Mouse (Mus musculus): ENCODE data around the gene Trrap. TPM values are rescaled to one million over a fixed set of nuclear protein-coding genes. Genes with fewer than 3 reads are reported as not detected.
A peak's percentile ranks its signal among the peaks of the same experiment; 100 is the strongest.

The Trrap gene
- polyA plus RNA-seq, 1 experiment from 2014 or later = 20.0 TPM

- WGBS = 61% methylated on average over 5 of the region's 5 CpGs
- ATAC-seq = no peak
- Histone ChIP-seq H3K4me3 (ENCODE audit: low read depth, low read length) (no peak overlapping the region), H3K4me2 (replicated peaks; ENCODE audit: low read depth) (no peak overlapping the region), H3K27me3 (replicated peaks; ENCODE audit: control insufficient read depth, insufficient read depth, low read length) (no peaks in the 10 kb centered on the region), H3K9me3 (ENCODE audit: control insufficient read depth) (no peaks in the 10 kb centered on the region), H3K36me3 (ENCODE audit: control insufficient read depth, insufficient read depth) (no peaks in the 10 kb centered on the region), H3K4me1 (replicated peaks; ENCODE audit: control insufficient read depth, insufficient read depth, low read length) (no peaks in the 10 kb centered on the region), H3K27ac (ENCODE audit: low read depth, low read length) (no peak overlapping the region), H3K9ac (ENCODE audit: low read depth, low read length) (no peak overlapping the region)
- TF ChIP-seq CTCF (IDR thresholded peaks at IDR 0.05; ENCODE audit: low read depth) = no peak
These were observed 39.3 kb upstream of the Trrap start for GRCm38 (mm10) chr5:144728237-144728636.

DNA sequence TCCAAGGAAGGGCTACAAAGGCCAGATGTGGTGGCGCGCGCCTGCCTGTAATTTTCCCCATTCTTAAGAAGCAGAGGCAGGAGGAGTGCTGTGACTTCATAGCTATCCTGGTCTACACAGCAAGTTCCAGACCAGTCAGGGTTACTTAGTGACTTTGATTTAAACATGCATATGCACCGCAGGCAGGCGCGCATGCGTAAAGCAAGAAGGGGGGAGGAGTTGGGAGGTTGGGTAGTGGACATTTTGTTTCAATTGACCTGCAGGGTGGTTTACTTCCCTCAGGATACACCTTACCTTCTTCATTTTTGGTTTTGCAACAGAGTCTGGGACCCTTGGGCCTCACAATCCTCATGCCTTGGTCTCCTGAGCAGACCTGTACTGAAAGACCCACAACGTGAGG, 38.3 kb upstream of the Trrap start:
- H3K4me1 ChIP-seq (replicated peaks; ENCODE audit: control insufficient read depth, insufficient read depth, low read length) = no peaks in the 10 kb centered on the region
- no peak for TF ChIP-seq CTCF (IDR thresholded peaks at IDR 0.05; ENCODE audit: low read depth)
- H3K36me3 ChIP-seq (ENCODE audit: control insufficient read depth, insufficient read depth) = no peaks in the 10 kb centered on the region
- no peak for ATAC-seq
- H3K27ac ChIP-seq (ENCODE audit: low read depth, low read length) = no peak overlapping the region
- H3K4me3 ChIP-seq (ENCODE audit: low read depth, low read length) = no peak overlapping the region
- H3K4me2 ChIP-seq (replicated peaks; ENCODE audit: low read depth) = no peak overlapping the region
- no peaks in the 10 kb centered on the region for H3K27me3 ChIP-seq (replicated peaks; ENCODE audit: control insufficient read depth, insufficient read depth, low read length)
- no peak overlapping the region for H3K9ac ChIP-seq (ENCODE audit: low read depth, low read length)
- H3K9me3 ChIP-seq (ENCODE audit: control insufficient read depth) = no peaks in the 10 kb centered on the region
- 84% methylated on average over 8 of the region's 8 CpGs for WGBS

- TF ChIP-seq CTCF (IDR thresholded peaks at IDR 0.05; ENCODE audit: low read depth) = peak; percentile 91
- H3K4me2 ChIP-seq (replicated peaks; ENCODE audit: low read depth) = no peak overlapping the region
- H3K9me3 ChIP-seq (ENCODE audit: control insufficient read depth) = no peaks in the 10 kb centered on the region
- no peak overlapping the region for H3K4me3 ChIP-seq (ENCODE audit: low read depth, low read length)
- 32% methylated on average over 4 of the region's 4 CpGs for WGBS
- H3K4me1 ChIP-seq (replicated peaks; ENCODE audit: control insufficient read depth, insufficient read depth, low read length) = no peaks in the 10 kb centered on the region
- H3K36me3 ChIP-seq (ENCODE audit: control insufficient read depth, insufficient read depth) = no peaks in the 10 kb centered on the region
- no peak overlapping the region for H3K27ac ChIP-seq (ENCODE audit: low read depth, low read length)
- no peaks in the 10 kb centered on the region for H3K27me3 ChIP-seq (replicated peaks; ENCODE audit: control insufficient read depth, insufficient read depth, low read length)
- no peak for ATAC-seq
- H3K9ac ChIP-seq (ENCODE audit: low read depth, low read length) = no peak overlapping the region
These were observed 33.6 kb upstream of the Trrap start for GRCm38 (mm10) chr5:144733953-144734352.

GRCm38 (mm10) chr5:144734949-144735348, 32.6 kb upstream of the Trrap start:
- H3K27ac ChIP-seq (ENCODE audit: low read depth, low read length) = no peak overlapping the region
- no peak for ATAC-seq

DNA sequence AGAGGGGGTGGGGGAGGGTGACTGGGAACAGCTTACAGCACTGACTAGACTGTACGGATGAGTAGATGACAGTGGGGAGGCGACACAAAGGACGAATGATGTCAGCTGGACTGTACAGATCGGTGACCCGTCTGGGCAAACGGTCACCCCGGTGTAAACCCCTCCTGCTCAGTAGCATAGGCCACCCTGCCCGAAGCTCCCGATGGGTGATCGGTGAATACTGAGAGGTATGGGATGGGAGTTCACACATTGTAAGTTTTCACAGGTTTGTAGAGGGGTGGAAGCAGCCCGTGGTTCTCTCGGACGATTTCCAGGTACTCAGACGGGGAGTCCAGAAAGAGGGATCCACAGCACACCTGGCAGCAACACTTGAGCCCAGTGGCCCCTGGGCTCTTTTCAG, 30.4 kb upstream of the Trrap start:
- H3K4me2 ChIP-seq (replicated peaks; ENCODE audit: low read depth) = no peak overlapping the region
- H3K4me1 ChIP-seq (replicated peaks; ENCODE audit: control insufficient read depth, insufficient read depth, low read length) = no peaks in the 10 kb centered on the region
- no peak overlapping the region for H3K9ac ChIP-seq (ENCODE audit: low read depth, low read length)
- no peak overlapping the region for H3K4me3 ChIP-seq (ENCODE audit: low read depth, low read length)
- no peaks in the 10 kb centered on the region for H3K36me3 ChIP-seq (ENCODE audit: control insufficient read depth, insufficient read depth)
- no peak for ATAC-seq
- 91% methylated on average over 14 of the region's 14 CpGs for WGBS
- no peak overlapping the region for H3K27ac ChIP-seq (ENCODE audit: low read depth, low read length)
- H3K9me3 ChIP-seq (ENCODE audit: control insufficient read depth) = no peaks in the 10 kb centered on the region
- TF ChIP-seq CTCF (IDR thresholded peaks at IDR 0.05; ENCODE audit: low read depth) = no peak
- no peaks in the 10 kb centered on the region for H3K27me3 ChIP-seq (replicated peaks; ENCODE audit: control insufficient read depth, insufficient read depth, low read length)

More at GRCm38 (mm10) chr5:144734949-144735348, 32.6 kb upstream of the Trrap start:
- 37% methylated on average over 8 of the region's 8 CpGs for WGBS
- no peaks in the 10 kb centered on the region for H3K27me3 ChIP-seq (replicated peaks; ENCODE audit: control insufficient read depth, insufficient read depth, low read length)
- no peaks in the 10 kb centered on the region for H3K4me1 ChIP-seq (replicated peaks; ENCODE audit: control insufficient read depth, insufficient read depth, low read length)
- H3K9me3 ChIP-seq (ENCODE audit: control insufficient read depth) = no peaks in the 10 kb centered on the region
- TF ChIP-seq CTCF (IDR thresholded peaks at IDR 0.05; ENCODE audit: low read depth) = peak; percentile 92
- no peak overlapping the region for H3K9ac ChIP-seq (ENCODE audit: low read depth, low read length)
- no peak overlapping the region for H3K4me3 ChIP-seq (ENCODE audit: low read depth, low read length)
- H3K36me3 ChIP-seq (ENCODE audit: control insufficient read depth, insufficient read depth) = no peaks in the 10 kb centered on the region
- H3K4me2 ChIP-seq (replicated peaks; ENCODE audit: low read depth) = no peak overlapping the region

DNA sequence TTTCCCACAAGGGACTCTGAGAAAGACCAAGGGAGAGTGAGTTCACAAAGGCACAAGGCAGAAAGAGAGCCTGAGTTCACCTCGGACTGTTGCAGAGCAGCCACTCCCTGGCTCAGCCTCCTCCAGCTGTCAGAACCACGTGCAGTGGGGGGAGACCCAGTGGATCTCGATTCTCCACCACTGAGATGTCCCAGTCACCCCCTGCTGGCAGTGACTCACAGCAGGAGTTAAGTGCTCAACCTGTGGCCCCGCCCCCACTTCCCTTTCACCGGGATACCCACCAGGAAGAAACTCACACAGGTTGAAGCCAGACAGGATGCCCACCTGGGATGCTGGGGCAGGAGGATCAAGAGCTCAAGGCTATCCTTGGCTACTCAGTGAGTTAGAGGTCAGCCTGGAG, 15.1 kb upstream of the Trrap start:
- Histone ChIP-seq H3K9ac (ENCODE audit: low read depth, low read length) (no peak overlapping the region), H3K27me3 (replicated peaks; ENCODE audit: control insufficient read depth, insufficient read depth, low read length) (no peaks in the 10 kb centered on the region), H3K4me1 (replicated peaks; ENCODE audit: control insufficient read depth, insufficient read depth, low read length) (peaks cover 4% of the 10 kb centered on the region; the same call in 1 of the 2 replicates), H3K36me3 (ENCODE audit: control insufficient read depth, insufficient read depth) (no peaks in the 10 kb centered on the region), H3K4me2 (replicated peaks; ENCODE audit: low read depth) (no peak overlapping the region; the same call in 1 of the 2 replicates), H3K27ac (ENCODE audit: low read depth, low read length) (no peak overlapping the region), H3K4me3 (ENCODE audit: low read depth, low read length) (no peak overlapping the region), H3K9me3 (ENCODE audit: control insufficient read depth) (no peaks in the 10 kb centered on the region)
- TF ChIP-seq CTCF (IDR thresholded peaks at IDR 0.05; ENCODE audit: low read depth) = peak; percentile 36
- ATAC-seq = peak; percentile 45; the same call in 1 of the 2 replicates
- WGBS = 3% methylated on average over 5 of the region's 5 CpGs

- H3K4me2 ChIP-seq (replicated peaks; ENCODE audit: low read depth) = no peak overlapping the region
- 0 out of 2 replicates have a peak, but pooled peaks have one; percentile 39 for ATAC-seq
- peak; percentile 75 for TF ChIP-seq CTCF (IDR thresholded peaks at IDR 0.05; ENCODE audit: low read depth)
- WGBS = 48% methylated on average over 7 of the region's 7 CpGs
- H3K4me1 ChIP-seq (replicated peaks; ENCODE audit: control insufficient read depth, insufficient read depth, low read length) = peaks cover 4% of the 10 kb centered on the region; the same call in 1 of the 2 replicates
- H3K9ac ChIP-seq (ENCODE audit: low read depth, low read length) = no peak overlapping the region
- no peak overlapping the region for H3K4me3 ChIP-seq (ENCODE audit: low read depth, low read length)
- no peaks in the 10 kb centered on the region for H3K36me3 ChIP-seq (ENCODE audit: control insufficient read depth, insufficient read depth)
- no peaks in the 10 kb centered on the region for H3K27me3 ChIP-seq (replicated peaks; ENCODE audit: control insufficient read depth, insufficient read depth, low read length)
- no peak overlapping the region for H3K27ac ChIP-seq (ENCODE audit: low read depth, low read length)
- H3K9me3 ChIP-seq (ENCODE audit: control insufficient read depth) = no peaks in the 10 kb centered on the region
These were observed 14.5 kb upstream of the Trrap start for GRCm38 (mm10) chr5:144753041-144753440.

Measured in intestine, postnatal 0 days (tissue).